Comparison of ENCODE assay signal across 13 mouse cellular contexts in the genomic region with DNA sequence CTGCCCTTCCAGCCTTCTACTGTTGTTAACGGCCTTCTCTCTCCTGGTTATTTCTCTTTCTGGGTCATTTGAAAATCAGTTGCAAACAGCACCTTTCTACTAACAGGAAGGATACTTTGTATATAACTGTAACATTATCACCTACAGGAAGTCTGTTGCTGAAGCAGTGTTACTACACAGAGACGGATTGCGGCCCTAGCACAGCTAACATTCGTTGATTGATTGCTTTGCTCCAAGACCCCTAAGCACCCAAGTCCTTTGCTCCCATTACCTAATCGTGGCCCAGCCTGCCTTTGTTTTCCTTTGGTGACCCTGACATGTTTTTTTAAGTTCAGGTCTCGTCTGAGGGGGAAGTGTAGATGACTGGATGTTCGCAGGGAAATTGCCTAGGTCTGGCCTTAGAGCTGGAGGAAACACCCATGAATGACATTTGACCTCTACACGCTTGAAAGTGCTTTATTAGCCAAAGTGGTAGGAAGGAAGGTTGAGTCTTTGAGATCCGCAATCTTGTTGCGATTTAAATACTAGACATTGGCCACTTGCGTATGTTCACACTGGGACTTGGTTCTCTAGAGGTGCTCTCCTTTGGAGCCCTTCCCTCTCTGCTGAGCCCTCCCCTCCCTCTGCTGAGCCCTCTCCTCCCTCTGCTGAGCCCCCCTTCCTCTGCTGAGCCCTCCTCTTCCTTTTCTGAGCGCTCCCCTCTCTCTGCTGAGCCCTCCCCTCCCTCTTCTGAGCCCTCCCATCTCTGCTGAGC. TPM values are rescaled to one million over a fixed set of nuclear protein-coding genes. Genes with fewer than 3 reads are reported as not detected.
DNase-seq lines count a peak whose midpoint lies in the region; ATAC-seq lines count a peak whose summit lies in the region.
"Had no signal": no experiment of that assay in that cellular context is flagged by ENCODE, and none has a peak within 500 bp of the region (broad histone marks: within the 10 kb centered on the region; RNA-seq: fewer than 3 reads in every experiment).

No protein-coding gene starts in this region.

- H3K4me1 ChIP-seq in kidney, embryonic 16.5 days (ENCODE audit: insufficient read depth, low read length), result peaks cover 22% of the 10 kb centered on the region
- H3K4me1 ChIP-seq in liver, embryonic 11.5 days (replicated peaks; ENCODE audit: control insufficient read depth, insufficient read depth, low read length), result no peaks in the 10 kb centered on the region
- no peaks in the 10 kb centered on the region for H3K4me1 ChIP-seq in neural tube, embryonic 12.5 days
- H3K4me1 ChIP-seq: midbrain, embryonic 12.5 days had no signal

- peak overlapping the region; percentile 51; the same call in 1 of the 2 replicates for H3K27ac ChIP-seq in kidney, embryonic 16.5 days (ENCODE audit: low read length)
- peak overlapping the region; percentile 32; the same call in 1 of the 2 replicates for H3K27ac ChIP-seq in liver, embryonic 11.5 days (ENCODE audit: low read depth, low read length)
- H3K27ac ChIP-seq in neural tube, embryonic 12.5 days, result no peak overlapping the region
- H3K27ac ChIP-seq: midbrain, embryonic 12.5 days had no signal

- no peak overlapping the region for H3K9ac ChIP-seq in kidney, embryonic 16.5 days (replicated peaks; ENCODE audit: low read length)
- no peak overlapping the region for H3K9ac ChIP-seq in liver, embryonic 11.5 days (ENCODE audit: low read depth, low read length)
- H3K9ac ChIP-seq in neural tube, embryonic 12.5 days, result no peak overlapping the region
- H3K9ac ChIP-seq: midbrain, embryonic 12.5 days had no signal

- H3K4me2 ChIP-seq in kidney, embryonic 16.5 days (replicated peaks; ENCODE audit: low read depth, low read length), result 0 out of 2 replicates have a peak overlapping the region, but pooled peaks have one; percentile 0
- H3K4me2 ChIP-seq in liver, embryonic 11.5 days, result no peak overlapping the region
- H3K4me2 ChIP-seq in neural tube, embryonic 12.5 days (replicated peaks), result no peak overlapping the region
- H3K4me2 ChIP-seq: midbrain, embryonic 12.5 days had no signal

- 22% methylated on average over 12 of the region's 12 CpGs for WGBS in kidney, embryonic 16.5 days
- 64% methylated on average over 12 of the region's 12 CpGs for WGBS in liver, embryonic 11.5 days
- 66% methylated on average over 12 of the region's 12 CpGs for WGBS in neural tube, embryonic 12.5 days

- H3K36me3 ChIP-seq in kidney, embryonic 16.5 days (ENCODE audit: insufficient read depth, low read length), result no peaks in the 10 kb centered on the region; the same call in 1 of the 2 replicates
- H3K36me3 ChIP-seq in liver, embryonic 11.5 days (ENCODE audit: control insufficient read depth, insufficient read depth, low read length), result 0 out of 2 replicates have a peak, but pooled peaks cover 2% of the 10 kb centered on the region
- 0 out of 2 replicates have a peak, but pooled peaks cover 3% of the 10 kb centered on the region for H3K36me3 ChIP-seq in neural tube, embryonic 12.5 days

- no peaks in the 10 kb centered on the region; the same call in 1 of the 2 replicates for H3K9me3 ChIP-seq in kidney, embryonic 16.5 days (ENCODE audit: low read length)
- no peaks in the 10 kb centered on the region for H3K9me3 ChIP-seq in liver, embryonic 11.5 days (ENCODE audit: control insufficient read depth, low read length)
- no peaks in the 10 kb centered on the region for H3K9me3 ChIP-seq in neural tube, embryonic 12.5 days
- H3K9me3 ChIP-seq: midbrain, embryonic 12.5 days had no signal

- H3K4me3 ChIP-seq in kidney, embryonic 16.5 days (ENCODE audit: low read length), result no peak overlapping the region
- H3K4me3 ChIP-seq in liver, embryonic 11.5 days (ENCODE audit: low read depth, low read length), result no peak overlapping the region
- no peak overlapping the region for H3K4me3 ChIP-seq in neural tube, embryonic 12.5 days
- H3K4me3 ChIP-seq: midbrain, embryonic 12.5 days had no signal

- peak; percentile 72 for ATAC-seq in kidney, embryonic 16.5 days (ENCODE audit: low FRiP score, low TSS enrichment)
- peak; percentile 62 for ATAC-seq in liver, embryonic 11.5 days (replicated peaks; ENCODE audit: low FRiP score)
- peak; percentile 37; the same call in 1 of the 2 replicates for ATAC-seq in neural tube, embryonic 12.5 days (ENCODE audit: low FRiP score, low read depth)

- DNase-seq in kidney, postnatal 36 days, result no peak
- DNase-seq in embryo, embryonic 10.5 days (ENCODE audit: low spot score), result peak; percentile 71
- DNase-seq in liver, embryonic 11.5 days (ENCODE audit: low spot score), result no peak
- DNase-seq in adipocyte (ENCODE audit: low spot score), result no peak
- DNase-seq in retina, embryonic 14.5 days (ENCODE audit: low spot score), result no peak
- DNase-seq: adrenal gland, adult 8-10 months; cerebellum, postnatal 36 days; heart, postnatal 14 days; lung, adult 2 months; right cerebral cortex, postnatal 4 days had no signal

- H3K27me3 ChIP-seq in kidney, embryonic 16.5 days (ENCODE audit: insufficient read depth, low read length), result no peaks in the 10 kb centered on the region
- H3K27me3 ChIP-seq in liver, embryonic 11.5 days (replicated peaks; ENCODE audit: control insufficient read depth, insufficient read depth, low read length), result no peaks in the 10 kb centered on the region
- no peaks in the 10 kb centered on the region for H3K27me3 ChIP-seq in neural tube, embryonic 12.5 days (replicated peaks)
- H3K27me3 ChIP-seq: midbrain, embryonic 12.5 days had no signal

RNA-seq across cellular contexts. Expression of a gene that starts 49.1 kb away (rescaled TPM):
- polyA plus RNA-seq in kidney, embryonic 16.5 days (2015; fragmentation: Nextera tagmentation; extraction: Ambion mirVana), result 10.2 TPM in 2 replicates
- polyA plus RNA-seq in liver, embryonic 11.5 days (2014; fragmentation: Nextera tagmentation; extraction: Ambion mirVana), result 4.9 and 5.7 TPM in 2 replicates
- 12.0 and 12.8 TPM in 2 replicates for polyA plus RNA-seq in neural tube, embryonic 12.5 days (2016; fragmentation: Nextera tagmentation; extraction: Ambion mirVana)
